Mouse (Mus musculus) embryonic facial prominence, embryonic 12.5 days (tissue): ENCODE results near the gene Zbp1. TPM values are rescaled to one million over a fixed set of nuclear protein-coding genes. Genes with fewer than 3 reads are reported as not detected.
A peak's percentile ranks its signal among the peaks of the same experiment; 100 is the strongest.

Experiments used
- ATAC-seq: fragments of 200-750 bp; cut with Nextera tagmentation; 2 replicates; pipeline ENCODE4 v1.8.0; 2017; ENCODE audit not compliant: insufficient number of reproducible peaks, insufficient read depth, low FRiP score, low TSS enrichment
- H3K27ac ChIP-seq: fragments of 300-500 bp; sonication (generic); 2 replicates; pipeline ENCODE4 v1.5.1; 2016; ENCODE audit warnings: mild to moderate bottlenecking
- H3K27me3 ChIP-seq: fragments of 300-500 bp; sonication (generic); 2 replicates; pipeline ENCODE4 v1.6.1; 2016; ENCODE audit warnings: mild to moderate bottlenecking, moderate library complexity
- H3K36me3 ChIP-seq: fragments of 300-500 bp; sonication (generic); 2 replicates; pipeline ENCODE4 v1.6.1; 2016; ENCODE audit warnings: mild to moderate bottlenecking
- H3K4me1 ChIP-seq: fragments of 300-500 bp; sonication (generic); 2 replicates; pipeline ENCODE4 v1.6.1; 2016
- H3K4me2 ChIP-seq: fragments of 300-500 bp; sonication (generic); replicated peaks from 2 replicates; pipeline ENCODE4 v1.6.1; 2016; ENCODE audit warnings: mild to moderate bottlenecking, moderate library complexity
- H3K4me3 ChIP-seq: fragments of 300-500 bp; sonication (generic); 2 replicates; pipeline ENCODE4 v1.5.1; 2016; ENCODE audit warnings: mild to moderate bottlenecking
- H3K9ac ChIP-seq: fragments of 300-500 bp; sonication (generic); 2 replicates; pipeline ENCODE4 v1.6.1; 2016; ENCODE audit warnings: mild to moderate bottlenecking, moderate library complexity
- H3K9me3 ChIP-seq: fragments of 300-500 bp; sonication (generic); 2 replicates; pipeline ENCODE4 v1.6.1; 2016; ENCODE audit warnings: mild to moderate bottlenecking, moderate library complexity
- whole genome bisulfite sequencing: fragments of 180-500 bp; shearing (Covaris S2); methylation state at CpG from one replicate; pipeline ENCODE4 v1.1.7; 2016; 5-methylcytosine and 5-hydroxymethylcytosine counted together
- polyA plus RNA-seq: library from polyadenylated mRNA; unstranded; fragments of >200 nt; fragmentation: Nextera tagmentation; extraction: Ambion mirVana; gene quantifications from 2 replicates; pipeline ENCODE4 v1.2.1, GENCODE M21; 2016

Gene Zbp1
- polyA plus RNA-seq, 1 experiment from 2014 or later = not detected

GRCm38 (mm10) chr2:173255810-173256551, 37.3 kb upstream of the Zbp1 start:
- WGBS = 51% methylated on average over 7 of the region's 7 CpGs
- no peaks in the 10 kb centered on the region for H3K36me3 ChIP-seq
- ATAC-seq = no peak
- H3K27me3 ChIP-seq = no peaks in the 10 kb centered on the region
- H3K4me1 ChIP-seq = peaks cover 92% of the 10 kb centered on the region
- no peaks in the 10 kb centered on the region for H3K9me3 ChIP-seq
- no peak overlapping the region for H3K27ac ChIP-seq
- no peak overlapping the region for H3K4me3 ChIP-seq
- H3K9ac ChIP-seq = no peak overlapping the region
- H3K4me2 ChIP-seq = no peak overlapping the region

DNA sequence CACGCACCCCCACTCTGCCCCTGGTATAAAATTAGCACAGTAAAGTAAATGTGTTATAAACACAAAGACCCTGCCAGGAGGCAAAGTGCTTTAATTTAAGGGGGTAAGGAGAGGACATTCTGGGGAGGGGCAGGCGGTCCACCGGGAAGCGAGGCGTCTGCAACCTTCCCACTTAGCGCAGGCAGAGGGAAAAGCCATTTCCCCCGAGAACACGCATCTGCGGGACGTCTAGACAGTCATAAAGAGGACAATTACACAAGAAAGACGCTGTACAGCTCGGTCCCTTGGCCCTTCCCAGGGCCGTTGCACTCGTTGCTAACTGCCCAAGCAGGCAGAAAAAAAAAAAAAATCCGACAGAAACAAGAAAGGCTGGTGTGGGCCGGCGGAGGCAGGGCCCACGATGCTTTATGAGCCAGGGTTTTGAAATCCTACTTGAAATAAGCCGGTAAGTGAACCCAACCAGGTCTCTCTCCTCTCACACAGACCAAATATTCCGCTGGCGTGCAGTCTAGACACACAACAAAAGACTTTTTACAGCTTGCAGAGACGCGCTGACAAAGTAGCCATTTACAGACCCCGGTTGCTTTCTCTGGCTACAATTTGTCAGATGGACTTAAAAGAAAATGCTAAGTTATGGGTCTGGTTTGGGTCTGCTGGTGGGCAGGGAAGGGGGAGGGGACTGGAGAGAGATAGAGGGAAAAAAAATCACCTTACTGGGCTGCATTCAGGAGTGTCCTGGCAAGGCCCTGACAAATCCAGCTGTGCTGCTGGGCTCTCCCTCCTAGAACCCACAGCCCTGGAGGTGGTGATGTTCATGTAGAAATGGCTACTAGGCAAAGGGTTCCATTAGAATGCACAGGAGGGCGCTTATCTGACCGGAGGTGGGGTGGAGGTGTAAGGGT, 35.3 kb upstream of the Zbp1 start:
- Histone ChIP-seq H3K9ac (no peak overlapping the region), H3K27ac (peak overlapping the region; percentile 84), H3K4me2 (peak overlapping the region; percentile 30), H3K27me3 (no peaks in the 10 kb centered on the region), H3K4me1 (peaks cover 93% of the 10 kb centered on the region), H3K9me3 (no peaks in the 10 kb centered on the region), H3K4me3 (no peak overlapping the region), H3K36me3 (no peaks in the 10 kb centered on the region)
- 15% methylated on average over 26 of the region's 26 CpGs for WGBS
- no peak for ATAC-seq

- no peak overlapping the region for H3K4me2 ChIP-seq
- H3K9ac ChIP-seq = no peak overlapping the region
- ATAC-seq = no peak
- H3K4me1 ChIP-seq = peaks cover 91% of the 10 kb centered on the region
- no peak overlapping the region for H3K27ac ChIP-seq
- no peak overlapping the region for H3K4me3 ChIP-seq
- no peaks in the 10 kb centered on the region for H3K36me3 ChIP-seq
- no peaks in the 10 kb centered on the region for H3K9me3 ChIP-seq
- no peaks in the 10 kb centered on the region for H3K27me3 ChIP-seq
- 50% methylated on average over 9 of the region's 9 CpGs for WGBS
Observed at GRCm38 (mm10) chr2:173251675-173252074, 33.0 kb upstream of the Zbp1 start.

DNA sequence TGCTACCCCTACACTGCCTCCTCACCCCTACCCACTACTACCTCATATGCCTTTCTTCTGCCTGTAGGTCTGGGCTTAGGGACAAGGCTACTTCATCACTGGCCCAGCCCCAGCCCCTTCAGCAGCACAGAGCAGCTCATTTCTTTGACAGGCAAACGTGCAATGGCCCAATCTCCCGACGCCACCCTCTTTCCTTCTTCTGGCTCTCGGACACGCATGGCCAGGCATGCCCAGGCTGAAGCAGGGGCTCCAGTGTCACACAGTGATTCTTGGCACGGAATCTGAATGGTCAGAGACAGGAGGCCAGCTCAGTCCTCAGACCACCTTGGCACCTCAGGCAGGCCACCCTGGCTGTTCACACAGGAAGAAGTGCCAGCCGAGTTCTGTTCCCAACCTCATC, 32.4 kb upstream of the Zbp1 start:
- H3K9ac ChIP-seq = no peak overlapping the region; the same call in 1 of the 2 replicates
- 55% methylated on average over 7 of the region's 7 CpGs for WGBS
- H3K27ac ChIP-seq = no peak overlapping the region

DNA sequence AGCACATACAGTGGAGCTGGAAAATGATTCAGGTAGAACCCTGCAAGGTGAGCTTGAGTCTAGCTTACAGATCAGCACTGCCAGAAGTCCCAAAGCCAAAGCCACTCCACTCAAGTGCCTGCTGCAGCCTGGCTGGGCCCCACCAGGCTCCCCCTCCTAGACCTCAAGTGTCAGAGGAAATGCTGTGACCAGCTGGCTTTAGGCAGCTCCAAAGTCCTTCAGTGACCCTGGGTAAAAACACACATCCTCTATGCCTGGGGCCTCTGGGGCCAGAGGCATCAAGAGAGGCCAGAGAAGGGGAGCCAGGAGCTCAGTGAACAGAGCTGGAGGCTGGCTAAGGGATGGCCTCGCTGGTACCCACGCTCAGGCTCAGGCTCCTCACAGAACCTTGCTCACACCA, 31.7 kb upstream of the Zbp1 start:
- H3K9me3 ChIP-seq = no peaks in the 10 kb centered on the region
- H3K27ac ChIP-seq = 0 out of 2 replicates have a peak overlapping the region, but pooled peaks have one; percentile 18
- ATAC-seq = no peak
- WGBS = 33% methylated on average over 2 of the region's 2 CpGs
- no peak overlapping the region for H3K4me2 ChIP-seq
- no peak overlapping the region for H3K4me3 ChIP-seq
- peaks cover 95% of the 10 kb centered on the region for H3K4me1 ChIP-seq
- H3K27me3 ChIP-seq = no peaks in the 10 kb centered on the region
- H3K36me3 ChIP-seq = no peaks in the 10 kb centered on the region
- no peak overlapping the region for H3K9ac ChIP-seq

More for the DNA sequence above, 32.4 kb upstream of the Zbp1 start:
- Histone ChIP-seq H3K4me2 (no peak overlapping the region), H3K27me3 (no peaks in the 10 kb centered on the region), H3K4me1 (peaks cover 91% of the 10 kb centered on the region), H3K36me3 (no peaks in the 10 kb centered on the region), H3K9me3 (no peaks in the 10 kb centered on the region), H3K4me3 (no peak overlapping the region)
- ATAC-seq = no peak

DNA sequence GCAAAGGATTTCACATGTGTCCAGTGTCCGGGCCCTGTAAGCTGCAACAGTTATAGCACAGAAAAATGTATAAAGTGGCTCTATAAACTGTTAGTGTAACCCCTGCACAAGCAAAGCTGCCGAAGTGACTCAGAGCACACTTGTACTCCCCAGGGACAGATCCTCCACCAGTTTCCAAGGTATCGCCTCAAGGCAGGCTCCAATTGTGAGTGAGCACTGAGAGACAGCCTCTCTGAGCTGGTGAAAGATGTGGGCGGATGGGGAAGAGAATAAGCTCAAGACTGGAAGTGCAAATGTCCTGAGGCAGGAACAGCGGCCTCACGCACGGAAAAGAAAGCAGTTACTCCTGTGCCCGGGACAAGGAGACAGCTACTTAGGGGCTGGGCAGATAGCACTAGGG, 31.2 kb upstream of the Zbp1 start:
- Histone ChIP-seq H3K27ac (no peak overlapping the region), H3K9me3 (no peaks in the 10 kb centered on the region), H3K27me3 (no peaks in the 10 kb centered on the region), H3K9ac (no peak overlapping the region), H3K4me3 (no peak overlapping the region), H3K4me2 (no peak overlapping the region), H3K4me1 (peaks cover 91% of the 10 kb centered on the region), H3K36me3 (no peaks in the 10 kb centered on the region)
- ATAC-seq = no peak
- WGBS = 60% methylated on average over 8 of the region's 8 CpGs

DNA sequence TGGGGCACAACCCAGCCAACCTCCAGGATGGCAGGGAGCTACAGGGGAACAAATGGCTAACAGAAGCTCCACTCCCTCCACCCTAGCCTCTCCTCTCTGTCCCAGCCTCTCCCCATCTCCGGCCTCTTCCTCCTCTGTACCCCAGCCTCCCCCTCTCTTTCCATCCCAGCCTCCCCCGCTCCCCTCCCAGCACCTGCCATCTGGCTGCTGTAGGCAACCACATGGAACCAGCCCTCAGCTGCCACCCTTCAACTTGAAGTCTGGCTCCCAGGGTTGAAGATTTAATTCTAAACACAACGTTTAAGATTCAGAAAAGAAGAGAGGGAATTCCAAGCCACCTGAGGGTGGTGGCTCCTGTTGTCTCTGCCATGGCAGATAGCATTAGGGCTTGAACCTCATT, 30.7 kb upstream of the Zbp1 start:
- H3K4me3 ChIP-seq = no peak overlapping the region
- H3K9me3 ChIP-seq = no peaks in the 10 kb centered on the region
- WGBS = 62% methylated on average over 3 of the region's 3 CpGs
- no peaks in the 10 kb centered on the region for H3K27me3 ChIP-seq
- no peak overlapping the region for H3K9ac ChIP-seq
- ATAC-seq = no peak
- no peaks in the 10 kb centered on the region for H3K36me3 ChIP-seq
- peaks cover 86% of the 10 kb centered on the region for H3K4me1 ChIP-seq
- no peak overlapping the region for H3K4me2 ChIP-seq
- H3K27ac ChIP-seq = no peak overlapping the region

DNA sequence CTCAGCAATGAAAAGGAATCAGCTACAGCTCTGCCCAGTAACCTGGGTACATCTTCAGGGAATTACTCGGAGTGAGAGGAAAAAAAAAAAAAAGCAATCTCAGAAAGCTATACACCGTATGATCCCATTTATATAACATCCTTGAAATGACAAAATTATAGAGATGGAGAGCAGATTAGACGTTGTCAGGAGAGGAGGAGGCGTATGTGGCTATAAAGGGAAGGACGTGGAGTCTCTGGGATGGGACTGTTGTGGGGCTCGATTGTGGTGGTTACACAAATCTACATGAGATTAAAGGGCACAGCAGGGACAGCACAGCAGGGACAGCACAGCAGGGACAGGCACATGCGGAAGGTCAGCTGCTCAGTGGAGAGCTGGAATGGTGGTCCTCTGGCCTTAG, 30.1 kb upstream of the Zbp1 start:
- Histone ChIP-seq H3K36me3 (no peaks in the 10 kb centered on the region), H3K27me3 (no peaks in the 10 kb centered on the region), H3K27ac (no peak overlapping the region), H3K4me1 (peaks cover 82% of the 10 kb centered on the region), H3K4me2 (no peak overlapping the region), H3K9me3 (no peaks in the 10 kb centered on the region), H3K9ac (no peak overlapping the region), H3K4me3 (no peak overlapping the region)
- no peak for ATAC-seq
- WGBS = 75% methylated on average over 7 of the region's 7 CpGs

GRCm38 (mm10) chr2:173247911-173248310, 29.2 kb upstream of the Zbp1 start:
- H3K27ac ChIP-seq = peak overlapping the region; percentile 54; the same call in 1 of the 2 replicates
- 44% methylated on average over 2 of the region's 2 CpGs for WGBS

DNA sequence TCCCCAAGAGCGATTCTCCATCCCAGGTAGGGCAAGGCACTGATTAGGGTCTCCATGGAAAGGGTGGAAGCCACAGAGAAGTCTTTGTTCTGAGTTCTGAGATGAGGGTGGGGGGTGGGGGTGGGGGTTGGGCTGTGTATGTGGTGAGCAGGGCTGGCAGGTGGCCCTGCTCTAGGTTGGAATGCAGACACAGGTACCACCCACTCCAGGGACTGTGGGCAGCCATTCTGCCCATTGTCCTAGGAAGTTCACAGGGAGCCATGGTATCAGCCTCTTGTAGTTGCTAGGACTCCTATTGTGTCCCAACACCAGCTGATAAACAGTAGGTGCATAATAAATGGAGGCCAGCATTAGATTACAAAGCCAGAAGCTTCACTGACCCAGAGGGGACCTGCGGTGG, 28.5 kb upstream of the Zbp1 start:
- ATAC-seq = no peak
- no peaks in the 10 kb centered on the region for H3K27me3 ChIP-seq
- H3K4me3 ChIP-seq = no peak overlapping the region
- WGBS = 25% methylated on average over 2 of the region's 2 CpGs
- H3K9ac ChIP-seq = no peak overlapping the region
- peaks cover 79% of the 10 kb centered on the region for H3K4me1 ChIP-seq
- no peaks in the 10 kb centered on the region for H3K36me3 ChIP-seq
- H3K4me2 ChIP-seq = no peak overlapping the region
- H3K27ac ChIP-seq = peak overlapping the region; percentile 5; the same call in 1 of the 2 replicates
- no peaks in the 10 kb centered on the region for H3K9me3 ChIP-seq

More at GRCm38 (mm10) chr2:173247911-173248310, 29.2 kb upstream of the Zbp1 start:
- Histone ChIP-seq H3K4me2 (no peak overlapping the region), H3K4me3 (no peak overlapping the region), H3K27me3 (no peaks in the 10 kb centered on the region), H3K4me1 (peaks cover 82% of the 10 kb centered on the region), H3K36me3 (no peaks in the 10 kb centered on the region), H3K9me3 (no peaks in the 10 kb centered on the region), H3K9ac (no peak overlapping the region)
- no peak for ATAC-seq

- H3K36me3 ChIP-seq = no peaks in the 10 kb centered on the region
- 59% methylated on average over 8 of the region's 8 CpGs for WGBS
- no peaks in the 10 kb centered on the region for H3K9me3 ChIP-seq
- no peak overlapping the region for H3K4me2 ChIP-seq
- H3K4me3 ChIP-seq = no peak overlapping the region
- ATAC-seq = no peak
- H3K9ac ChIP-seq = no peak overlapping the region
- no peaks in the 10 kb centered on the region for H3K27me3 ChIP-seq
- peaks cover 74% of the 10 kb centered on the region for H3K4me1 ChIP-seq
- H3K27ac ChIP-seq = no peak overlapping the region
Observed at GRCm38 (mm10) chr2:173246688-173247087, 28.0 kb upstream of the Zbp1 start.

DNA sequence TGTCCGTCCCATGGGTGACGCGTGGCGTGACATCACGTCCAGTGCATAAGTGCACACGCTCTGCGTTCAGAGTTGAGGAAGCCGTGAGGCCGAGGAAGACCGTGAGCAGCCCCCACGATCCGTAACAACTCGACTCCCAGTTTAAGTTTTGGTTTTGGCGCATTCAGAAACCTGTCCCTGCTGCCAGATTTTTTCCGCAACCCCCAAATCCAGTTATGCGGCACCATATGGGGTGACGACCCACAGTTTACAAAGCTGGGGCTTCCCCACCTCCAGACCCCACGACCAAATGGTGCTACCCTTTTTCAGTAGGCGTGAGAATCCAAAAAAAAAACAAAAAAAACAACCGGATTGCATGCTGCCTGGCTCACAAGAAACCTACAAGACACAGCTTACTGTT, 26.5 kb upstream of the Zbp1 start:
- Histone ChIP-seq H3K4me2 (no peak overlapping the region), H3K9me3 (no peaks in the 10 kb centered on the region), H3K27me3 (no peaks in the 10 kb centered on the region), H3K27ac (no peak overlapping the region), H3K9ac (no peak overlapping the region), H3K36me3 (no peaks in the 10 kb centered on the region), H3K4me1 (peaks cover 66% of the 10 kb centered on the region), H3K4me3 (no peak overlapping the region)
- 88% methylated on average over 20 of the region's 20 CpGs for WGBS
- no peak for ATAC-seq
